Mouse (Mus musculus): ENCODE measurements around the gene Krt24.

Gene Krt24

GRCm38 (mm10) chr11:99284833-99285312 lies at the start of gene Krt24:
Gene Krt24, minus strand, starts transcription at chr11:99285262.
- DNase-seq (ENCODE audit: low spot score), result no peak

- DNase-seq (ENCODE audit: low spot score), result no peak
Measured at GRCm38 (mm10) chr11:99333426-99333825, 48.4 kb upstream of the Krt24 start.

GRCm38 (mm10) chr11:99329655-99330054 lies 44.6 kb upstream of the Krt24 start:
- DNase-seq (ENCODE audit: low spot score), result no peak

GRCm38 (mm10) chr11:99322851-99323250 lies 37.8 kb upstream of the Krt24 start, which contains the start of gene Krt25:
Gene Krt25, minus strand, starts transcription at chr11:99322951.
- DNase-seq (ENCODE audit: low spot score), result no peak

- DNase-seq (ENCODE audit: low spot score), result no peak
Measured at GRCm38 (mm10) chr11:99321094-99321493, 36.0 kb upstream of the Krt24 start.

GRCm38 (mm10) chr11:99319127-99319526 lies 34.1 kb upstream of the Krt24 start:
- no peak for DNase-seq (ENCODE audit: low spot score)

GRCm38 (mm10) chr11:99316543-99316942 lies 31.5 kb upstream of the Krt24 start:
- no peak for DNase-seq (ENCODE audit: low spot score)

GRCm38 (mm10) chr11:99314594-99314993 lies 29.5 kb upstream of the Krt24 start:
- DNase-seq (ENCODE audit: low spot score), result no peak

GRCm38 (mm10) chr11:99310882-99311281 lies 25.8 kb upstream of the Krt24 start:
- DNase-seq (ENCODE audit: low spot score), result peak; percentile 39

- peak; percentile 58 for DNase-seq (ENCODE audit: low spot score)
Measured at GRCm38 (mm10) chr11:99307579-99307978, 22.5 kb upstream of the Krt24 start.

- no peak for DNase-seq (ENCODE audit: low spot score)
Measured at GRCm38 (mm10) chr11:99295039-99295438, 10.0 kb upstream of the Krt24 start.

- peak; percentile 66 for DNase-seq (ENCODE audit: low spot score)
Measured at GRCm38 (mm10) chr11:99292846-99293245, 7.8 kb upstream of the Krt24 start.

GRCm38 (mm10) chr11:99284011-99284410 lies 1.1 kb downstream of the Krt24 start:
- no peak for DNase-seq (ENCODE audit: low spot score)

- DNase-seq (ENCODE audit: low spot score), result no peak
Measured at GRCm38 (mm10) chr11:99283334-99283733, 1.7 kb downstream of the Krt24 start.

- no peak for DNase-seq (ENCODE audit: low spot score)
Measured at GRCm38 (mm10) chr11:99281116-99281515, 3.9 kb downstream of the Krt24 start.

GRCm38 (mm10) chr11:99279986-99280385 lies 5.1 kb downstream of the Krt24 start:
- DNase-seq (ENCODE audit: low spot score), result no peak

- DNase-seq (ENCODE audit: low spot score), result no peak
Measured at GRCm38 (mm10) chr11:99276786-99277185, 8.3 kb downstream of the Krt24 start.

- no peak for DNase-seq (ENCODE audit: low spot score)
Measured at GRCm38 (mm10) chr11:99275624-99276023, 9.4 kb downstream of the Krt24 start.

GRCm38 (mm10) chr11:99272721-99273120 lies 12.3 kb downstream of the Krt24 start:
- DNase-seq (ENCODE audit: low spot score), result no peak

GRCm38 (mm10) chr11:99269192-99269591 lies 15.9 kb downstream of the Krt24 start:
- DNase-seq (ENCODE audit: low spot score), result no peak

GRCm38 (mm10) chr11:99265796-99266195 lies 19.3 kb downstream of the Krt24 start:
- no peak for DNase-seq (ENCODE audit: low spot score)

GRCm38 (mm10) chr11:99265220-99265619 lies 19.8 kb downstream of the Krt24 start:
- DNase-seq (ENCODE audit: low spot score), result no peak

- no peak for DNase-seq (ENCODE audit: low spot score)
Measured at GRCm38 (mm10) chr11:99256213-99256612, 28.8 kb downstream of the Krt24 start.

- DNase-seq (ENCODE audit: low spot score), result peak; percentile 68
Measured at GRCm38 (mm10) chr11:99255316-99255715, 29.7 kb downstream of the Krt24 start.

GRCm38 (mm10) chr11:99253893-99254292 lies 31.2 kb downstream of the Krt24 start:
- no peak for DNase-seq (ENCODE audit: low spot score)
